Mouse (Mus musculus): Measurements from ENCODE around the gene Lpin2. TPM values are rescaled to one million over a fixed set of nuclear protein-coding genes. Genes with fewer than 3 reads are reported as not detected.
A peak's percentile ranks its signal among the peaks of the same experiment; 100 is the strongest.

The Lpin2 gene
- polyA plus RNA-seq, 1 experiment from 2014 or later: 39.9 TPM

DNA sequence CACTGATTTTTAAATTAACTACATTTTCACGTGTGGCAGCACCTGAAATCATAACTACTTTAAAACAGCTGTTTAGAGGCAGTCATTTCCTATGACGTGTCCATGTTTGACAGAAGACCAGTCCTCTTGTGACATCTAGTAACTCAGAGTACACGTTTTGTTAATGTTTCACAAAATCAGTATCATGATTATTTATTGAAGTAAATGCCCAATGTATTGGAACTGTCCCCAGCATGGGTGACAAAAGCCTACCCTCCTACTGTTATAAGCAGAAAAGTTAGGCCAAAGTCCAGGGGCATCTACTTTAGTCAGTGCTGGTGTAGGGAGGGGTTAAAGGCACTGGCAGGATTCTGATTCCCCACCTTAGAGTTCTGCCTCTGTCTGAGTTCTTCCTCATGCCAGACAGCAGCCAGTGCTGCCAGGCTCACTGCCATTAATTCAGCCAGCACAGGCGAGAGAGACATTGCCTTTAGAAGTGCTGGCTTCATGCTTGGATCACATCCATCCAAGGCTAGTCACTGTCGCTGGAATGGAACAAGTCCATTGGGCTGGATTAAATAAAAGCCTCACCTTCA lies 34.8 kb downstream of the Lpin2 start:
- H3K9ac ChIP-seq: no peak overlapping the region
- no peak overlapping the region for H3K4me3 ChIP-seq (ENCODE audit: low read depth, low read length)
- DNase-seq: no peak
- H3K36me3 ChIP-seq (ENCODE audit: insufficient read depth): peaks cover 9% of the 10 kb centered on the region; the same call in 1 of the 2 replicates
- H3K9me3 ChIP-seq (ENCODE audit: low read depth, low read length): no peaks in the 10 kb centered on the region
- no peaks in the 10 kb centered on the region for H3K4me1 ChIP-seq (ENCODE audit: insufficient read depth)
- 88% methylated on average over 5 of the region's 5 CpGs for WGBS
- no peak overlapping the region for H3K4me2 ChIP-seq
- no peak for ATAC-seq (ENCODE audit: insufficient read depth)
- H3K27ac ChIP-seq (ENCODE audit: low read depth): no peak overlapping the region
- no peaks in the 10 kb centered on the region for H3K27me3 ChIP-seq (ENCODE audit: insufficient read depth, low read length)
- no peak for TF ChIP-seq CTCF (IDR thresholded peaks at IDR 0.05; ENCODE audit: low read depth)

DNA sequence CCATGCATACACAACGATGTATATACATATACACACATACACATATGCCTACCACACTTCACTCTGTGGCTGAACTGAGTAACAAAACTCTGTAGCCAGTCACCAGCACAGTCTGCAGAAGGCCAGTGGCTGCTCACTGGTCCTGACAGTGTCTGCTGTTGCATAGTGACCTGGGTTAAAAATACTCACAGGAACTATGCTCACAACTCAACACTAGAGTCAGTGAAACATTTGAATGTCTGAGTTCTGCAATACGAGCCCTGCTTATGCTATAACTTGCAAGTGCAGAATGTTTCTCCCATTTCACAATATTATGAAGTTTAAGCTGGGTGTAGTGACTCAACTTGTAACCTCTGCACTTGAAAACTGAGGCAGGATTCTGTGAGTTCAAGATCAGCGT lies 39.0 kb downstream of the Lpin2 start:
- Histone ChIP-seq H3K27me3 (ENCODE audit: insufficient read depth, low read length) (no peaks in the 10 kb centered on the region), H3K9me3 (ENCODE audit: low read depth, low read length) (no peaks in the 10 kb centered on the region), H3K9ac (no peak overlapping the region), H3K4me3 (ENCODE audit: low read depth, low read length) (no peak overlapping the region), H3K4me2 (no peak overlapping the region), H3K27ac (ENCODE audit: low read depth) (no peak overlapping the region), H3K4me1 (ENCODE audit: insufficient read depth) (no peaks in the 10 kb centered on the region), H3K36me3 (ENCODE audit: insufficient read depth) (peaks cover 14% of the 10 kb centered on the region; the same call in 1 of the 2 replicates)
- no peak for TF ChIP-seq CTCF (IDR thresholded peaks at IDR 0.05; ENCODE audit: low read depth)
- WGBS: 92% methylated on average over 3 of the region's 3 CpGs
- DNase-seq: no peak
- ATAC-seq (ENCODE audit: insufficient read depth): no peak; the same call in 1 of the 2 replicates

DNA sequence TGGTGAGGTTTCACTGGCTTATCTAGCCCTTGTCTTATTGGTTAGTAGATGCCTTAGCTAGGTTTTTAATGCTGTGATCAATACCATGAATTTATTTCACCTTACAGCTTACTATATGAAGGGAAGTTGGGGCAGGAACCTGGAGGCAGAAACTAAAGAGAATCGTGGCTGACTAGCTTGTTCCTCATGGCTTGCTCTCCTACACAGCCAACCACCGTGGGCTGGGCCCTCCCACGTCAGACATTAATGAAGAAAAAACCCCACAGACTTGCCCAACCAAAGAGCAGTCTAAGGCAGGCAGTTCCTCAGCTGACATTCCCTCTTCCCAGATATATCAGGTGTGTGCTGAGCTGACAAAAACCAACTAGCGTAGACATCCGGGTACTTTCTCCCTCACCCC lies 41.3 kb downstream of the Lpin2 start:
- no peaks in the 10 kb centered on the region for H3K27me3 ChIP-seq (ENCODE audit: insufficient read depth, low read length)
- H3K36me3 ChIP-seq (ENCODE audit: insufficient read depth): peaks cover 11% of the 10 kb centered on the region; the same call in 1 of the 2 replicates
- TF ChIP-seq CTCF (IDR thresholded peaks at IDR 0.05; ENCODE audit: low read depth): no peak
- H3K27ac ChIP-seq (ENCODE audit: low read depth): no peak overlapping the region
- H3K4me3 ChIP-seq (ENCODE audit: low read depth, low read length): no peak overlapping the region
- no peak overlapping the region for H3K4me2 ChIP-seq
- DNase-seq (no peak), ATAC-seq (ENCODE audit: insufficient read depth) (no peak)
- no peak overlapping the region for H3K9ac ChIP-seq
- H3K4me1 ChIP-seq (ENCODE audit: insufficient read depth): no peaks in the 10 kb centered on the region
- H3K9me3 ChIP-seq (ENCODE audit: low read depth, low read length): no peaks in the 10 kb centered on the region
- 71% methylated on average over 5 of the region's 5 CpGs for WGBS

DNA sequence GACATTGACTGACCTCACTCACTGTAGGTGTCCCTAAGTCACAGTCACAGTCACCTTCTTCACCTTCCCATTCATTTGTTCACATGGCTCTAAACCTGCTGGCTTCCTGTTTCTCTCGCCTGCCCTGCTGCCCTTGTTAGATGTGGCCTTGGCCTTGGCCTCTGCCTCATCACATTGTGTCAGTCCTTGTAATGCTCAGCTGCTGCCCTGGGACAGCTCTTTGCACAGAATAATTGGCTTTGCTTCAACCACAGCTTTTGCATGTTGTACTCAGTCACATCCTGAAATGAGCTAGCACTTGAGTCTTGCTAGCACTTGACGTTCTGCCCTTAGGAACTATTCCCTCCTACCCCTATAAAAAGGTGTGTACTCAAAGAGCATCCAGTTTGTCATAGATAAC lies 42.2 kb downstream of the Lpin2 start:
- no peak overlapping the region for H3K27ac ChIP-seq (ENCODE audit: low read depth)
- ATAC-seq (ENCODE audit: insufficient read depth) (no peak), DNase-seq (no peak)
- H3K9ac ChIP-seq: no peak overlapping the region
- no peaks in the 10 kb centered on the region for H3K27me3 ChIP-seq (ENCODE audit: insufficient read depth, low read length)
- H3K36me3 ChIP-seq (ENCODE audit: insufficient read depth): peaks cover 12% of the 10 kb centered on the region; the same call in 1 of the 2 replicates
- no peaks in the 10 kb centered on the region for H3K9me3 ChIP-seq (ENCODE audit: low read depth, low read length)
- H3K4me1 ChIP-seq (ENCODE audit: insufficient read depth): no peaks in the 10 kb centered on the region
- no peak overlapping the region for H3K4me2 ChIP-seq
- TF ChIP-seq CTCF (IDR thresholded peaks at IDR 0.05; ENCODE audit: low read depth): no peak
- WGBS: 66% methylated on average over 2 of the region's 2 CpGs
- no peak overlapping the region for H3K4me3 ChIP-seq (ENCODE audit: low read depth, low read length)

DNA sequence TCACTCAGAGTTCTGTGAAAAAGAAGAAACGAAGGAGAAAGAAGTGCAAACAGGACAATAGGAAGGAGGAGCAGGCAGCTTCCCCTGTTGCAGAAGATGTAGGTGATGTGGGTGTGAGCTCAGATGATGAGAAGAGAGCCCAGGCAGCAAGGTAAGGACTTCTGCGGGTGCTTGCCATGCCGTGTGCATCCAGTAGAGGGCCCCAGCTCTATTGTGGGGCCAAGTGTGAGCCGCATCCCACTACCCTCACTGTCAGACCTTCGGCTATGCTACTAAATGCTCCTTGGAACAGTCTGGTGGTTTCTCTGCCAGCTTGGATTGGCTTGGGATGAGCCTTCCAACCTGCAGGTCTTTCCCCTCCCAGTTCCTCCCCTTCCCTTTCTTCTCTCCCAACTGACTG lies 42.7 kb downstream of the Lpin2 start:
- Histone ChIP-seq H3K36me3 (ENCODE audit: insufficient read depth) (peaks cover 16% of the 10 kb centered on the region; the same call in 1 of the 2 replicates), H3K4me2 (no peak overlapping the region), H3K27ac (ENCODE audit: low read depth) (no peak overlapping the region), H3K4me1 (ENCODE audit: insufficient read depth) (no peaks in the 10 kb centered on the region), H3K4me3 (ENCODE audit: low read depth, low read length) (no peak overlapping the region), H3K27me3 (ENCODE audit: insufficient read depth, low read length) (no peaks in the 10 kb centered on the region), H3K9me3 (ENCODE audit: low read depth, low read length) (no peaks in the 10 kb centered on the region), H3K9ac (no peak overlapping the region)
- ATAC-seq (ENCODE audit: insufficient read depth) (no peak), DNase-seq (peak; percentile 48)
- WGBS: 36% methylated on average over 5 of the region's 5 CpGs
- TF ChIP-seq CTCF (IDR thresholded peaks at IDR 0.05; ENCODE audit: low read depth): peak; percentile 62

DNA sequence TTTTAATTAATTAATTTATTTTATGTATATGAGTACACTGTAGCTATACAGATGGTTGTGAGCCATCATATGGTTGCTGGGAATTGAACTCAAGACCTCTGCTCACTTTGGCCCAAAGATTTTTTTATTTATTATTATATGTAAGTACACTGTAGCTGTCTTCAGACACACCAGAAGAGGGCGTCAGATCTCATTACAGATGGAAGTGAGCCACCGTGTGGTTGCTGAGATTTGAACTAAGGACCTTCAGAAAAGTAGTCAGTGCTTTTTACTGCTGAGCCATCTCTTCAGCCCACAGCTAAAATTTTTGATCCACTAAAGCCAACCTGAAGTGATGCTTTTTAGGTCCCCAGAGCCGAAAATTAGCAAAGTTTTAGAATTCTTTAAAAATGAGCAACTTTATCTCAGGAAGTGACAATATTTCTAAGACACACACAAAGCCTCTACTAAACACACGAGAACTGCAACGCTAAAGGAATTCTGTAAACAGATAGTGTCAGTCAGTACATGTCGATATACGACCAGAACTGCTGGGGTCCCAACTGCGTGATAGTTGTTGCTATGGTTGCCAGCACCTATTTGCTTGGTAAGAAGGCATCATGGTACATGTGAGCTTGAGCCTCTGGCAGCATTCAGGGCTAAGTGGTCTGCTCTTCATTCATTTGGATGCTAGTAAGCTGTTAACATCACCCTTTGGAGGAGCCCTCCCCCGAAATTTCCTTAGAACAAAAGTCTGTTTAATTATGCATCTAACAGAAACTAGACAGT lies 45.0 kb downstream of the Lpin2 start:
- no peak for TF ChIP-seq CTCF (IDR thresholded peaks at IDR 0.05; ENCODE audit: low read depth)
- 72% methylated on average over 9 of the region's 9 CpGs for WGBS
- ATAC-seq (ENCODE audit: insufficient read depth): no peak

DNA sequence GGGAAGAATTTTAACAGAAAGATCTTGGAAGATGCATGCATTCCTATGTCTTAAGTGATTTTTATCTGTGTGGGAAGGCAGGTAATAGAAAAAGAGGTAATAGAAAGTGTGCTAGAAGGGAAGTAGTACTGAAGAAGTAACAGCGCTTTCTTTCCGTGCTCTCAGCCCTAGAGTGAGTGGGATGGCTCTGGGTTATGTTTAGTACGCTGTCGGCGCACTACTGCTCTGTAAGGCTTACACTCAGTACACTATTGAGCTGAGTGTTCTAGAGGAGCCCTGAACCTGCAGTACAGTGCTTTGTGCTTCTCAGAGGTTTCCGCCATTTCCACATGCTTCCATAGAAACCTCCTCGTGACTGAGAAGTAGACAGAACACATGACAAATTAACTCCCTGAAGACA lies 46.3 kb downstream of the Lpin2 start:
- ATAC-seq (ENCODE audit: insufficient read depth): no peak
- Histone ChIP-seq H3K4me3 (ENCODE audit: low read depth, low read length) (no peak overlapping the region), H3K27me3 (ENCODE audit: insufficient read depth, low read length) (no peaks in the 10 kb centered on the region), H3K27ac (ENCODE audit: low read depth) (no peak overlapping the region), H3K4me2 (no peak overlapping the region), H3K9me3 (ENCODE audit: low read depth, low read length) (no peaks in the 10 kb centered on the region), H3K36me3 (ENCODE audit: insufficient read depth) (peaks cover 35% of the 10 kb centered on the region), H3K4me1 (ENCODE audit: insufficient read depth) (no peaks in the 10 kb centered on the region), H3K9ac (no peak overlapping the region)
- no peak for TF ChIP-seq CTCF (IDR thresholded peaks at IDR 0.05; ENCODE audit: low read depth)
- no peak for DNase-seq
- WGBS: 82% methylated on average over 7 of the region's 7 CpGs

More for the DNA sequence above, 45.0 kb downstream of the Lpin2 start:
- H3K27ac ChIP-seq (ENCODE audit: low read depth): no peak overlapping the region
- H3K27me3 ChIP-seq (ENCODE audit: insufficient read depth, low read length): no peaks in the 10 kb centered on the region
- no peaks in the 10 kb centered on the region for H3K9me3 ChIP-seq (ENCODE audit: low read depth, low read length)
- peaks cover 24% of the 10 kb centered on the region for H3K36me3 ChIP-seq (ENCODE audit: insufficient read depth)
- H3K4me2 ChIP-seq: no peak overlapping the region
- H3K9ac ChIP-seq: no peak overlapping the region
- no peak for DNase-seq
- H3K4me3 ChIP-seq (ENCODE audit: low read depth, low read length): no peak overlapping the region
- no peaks in the 10 kb centered on the region for H3K4me1 ChIP-seq (ENCODE audit: insufficient read depth)

All from lung, embryonic 14.5 days (tissue).